Mouse (Mus musculus): ENCODE results near the gene Tmod4. TPM values are rescaled to one million over a fixed set of nuclear protein-coding genes. Genes with fewer than 3 reads are reported as not detected.
"Not testable (repeated sequence)": the region's sequence is repeated elsewhere in the genome, so short reads cannot be mapped to it uniquely, and the experiment has no call there.

Gene Tmod4
- total and polyA plus RNA-seq, 3 experiments = 3.1 to 5.4 TPM; not detected in 1

GRCm38 (mm10) chr3:95106338-95107117 lies 17.7 kb upstream of the Tmod4 start, which contains the start of gene Pip5k1a:
Gene Pip5k1a, minus strand, starts transcription at chr3:95106930.
- H3K4me1 ChIP-seq (ENCODE audit: control insufficient read depth in 1 of 2, insufficient read depth in 2 of 2, low read length in 2 of 2) = peaks cover 11 to 24% of the 10 kb centered on the region in 2 experiments
- H3K4me3 ChIP-seq (ENCODE audit: control insufficient read depth in 1 of 2, insufficient read depth in 1 of 2, low read depth in 2 of 2, low read length in 2 of 2) = peak within 1 kb of the TSS; percentile 71
- peaks cover 46% of the 10 kb centered on the region for H3K79me2 ChIP-seq (ENCODE audit: control insufficient read depth, insufficient read depth, low read length, poor library complexity)
- H3K36me3 ChIP-seq (ENCODE audit: control insufficient read depth in 1 of 2, insufficient read depth in 2 of 2, low read length in 2 of 2) = peaks cover 12 to 33% of the 10 kb centered on the region in 2 experiments
- H3K27me3 ChIP-seq (ENCODE audit: control insufficient read depth in 1 of 2, insufficient read depth in 2 of 2, low read length in 2 of 2) = no peaks in the 10 kb centered on the region
- DNase-seq (ENCODE audit: low read depth, low spot score) = peak; percentile 100
- TF ChIP-seq SMC3 (IDR thresholded peaks at IDR 0.05; ENCODE audit: low read depth, low read length) (no peak), MXI1 (IDR thresholded peaks at IDR 0.05; ENCODE audit: low read depth, low read length) (no peak), SIN3A (IDR thresholded peaks at IDR 0.05; ENCODE audit: low read length) (no peak), GATA1 (IDR thresholded peaks at IDR 0.05; ENCODE audit: low read depth, low read length) (peak; percentile 88), POLR2A (IDR thresholded peaks at IDR 0.05; ENCODE audit: control insufficient read depth in 1 of 2, insufficient read depth in 1 of 2, low read depth in 1 of 2, low read length in 2 of 2, poor library complexity in 1 of 2) (peak in 1 of 2 experiments; percentile 85; a peak in 1 of 4 replicates), NELFE (IDR thresholded peaks at IDR 0.05; ENCODE audit: low read depth, low read length) (no peak), TBP (IDR thresholded peaks at IDR 0.05; ENCODE audit: low read depth, low read length) (no peak)
- no peaks in the 10 kb centered on the region for H3K9me3 ChIP-seq (replicated peaks; ENCODE audit: insufficient read depth, low read length)
- H3K27ac ChIP-seq (ENCODE audit: control insufficient read depth, low read depth, low read length) = peak within 1 kb of the TSS; percentile 77
- peak within 1 kb of the TSS; percentile 80 for H3K9ac ChIP-seq (ENCODE audit: control insufficient read depth, low read depth, low read length, poor library complexity, severe bottlenecking)

- H3K9me3 ChIP-seq (replicated peaks; ENCODE audit: insufficient read depth, low read length); H3K27me3 ChIP-seq (ENCODE audit: control insufficient read depth in 1 of 2, insufficient read depth in 2 of 2, low read length in 2 of 2); DNase-seq (ENCODE audit: low read depth, low spot score): not testable (repeated sequence)
- Histone ChIP-seq H3K9ac (ENCODE audit: control insufficient read depth, low read depth, low read length, poor library complexity, severe bottlenecking) (peak overlapping the region; percentile 80), H3K36me3 (ENCODE audit: control insufficient read depth in 1 of 2, insufficient read depth in 2 of 2, low read length in 2 of 2) (peaks cover 6 to 31% of the 10 kb centered on the region in 2 experiments; a peak in 3 of 4 replicates), H3K4me3 (ENCODE audit: control insufficient read depth in 1 of 2, insufficient read depth in 1 of 2, low read depth in 2 of 2, low read length in 2 of 2) (peak overlapping the region; percentile 49 to 71), H3K4me1 (ENCODE audit: control insufficient read depth in 1 of 2, insufficient read depth in 2 of 2, low read length in 2 of 2) (peaks cover 13 to 25% of the 10 kb centered on the region in 2 experiments), H3K27ac (ENCODE audit: control insufficient read depth, low read depth, low read length) (peak overlapping the region; percentile 70; the same call in 1 of the 2 replicates), H3K79me2 (ENCODE audit: control insufficient read depth, insufficient read depth, low read length, poor library complexity) (peaks cover 43% of the 10 kb centered on the region)
Measured at GRCm38 (mm10) chr3:95107308-95107707, 17.0 kb upstream of the Tmod4 start.

- Histone ChIP-seq H3K4me1 (ENCODE audit: control insufficient read depth in 1 of 2, insufficient read depth in 2 of 2, low read length in 2 of 2) (peaks cover 13 to 28% of the 10 kb centered on the region in 2 experiments), H3K36me3 (ENCODE audit: control insufficient read depth in 1 of 2, insufficient read depth in 2 of 2, low read length in 2 of 2) (peaks cover 3 to 31% of the 10 kb centered on the region in 2 experiments; a peak in 3 of 4 replicates), H3K27me3 (ENCODE audit: control insufficient read depth in 1 of 2, insufficient read depth in 2 of 2, low read length in 2 of 2) (no peaks in the 10 kb centered on the region), H3K27ac (ENCODE audit: control insufficient read depth, low read depth, low read length) (no peak overlapping the region), H3K79me2 (ENCODE audit: control insufficient read depth, insufficient read depth, low read length, poor library complexity) (peaks cover 45% of the 10 kb centered on the region), H3K9me3 (replicated peaks; ENCODE audit: insufficient read depth, low read length) (no peaks in the 10 kb centered on the region), H3K4me3 (ENCODE audit: control insufficient read depth in 1 of 2, insufficient read depth in 1 of 2, low read depth in 2 of 2, low read length in 2 of 2) (no peak overlapping the region), H3K9ac (ENCODE audit: control insufficient read depth, low read depth, low read length, poor library complexity, severe bottlenecking) (no peak overlapping the region)
- no peak for TF ChIP-seq NRF1 (IDR thresholded peaks at IDR 0.05; ENCODE audit: insufficient read depth, low read depth, low read length, poor library complexity, severe bottlenecking)
- TF ChIP-seq BHLHE40 (IDR thresholded peaks at IDR 0.05; ENCODE audit: borderline replicate concordance, low read depth, low read length) = no peak
- TF ChIP-seq TCF12 (IDR thresholded peaks at IDR 0.05; ENCODE audit: low read depth, low read length) = no peak
- peak; percentile 18; the same call in 1 of the 2 replicates for TF ChIP-seq GATA1 (IDR thresholded peaks at IDR 0.05; ENCODE audit: low read depth, low read length)
- TF ChIP-seq ELF1 (IDR thresholded peaks at IDR 0.05; ENCODE audit: low read depth, low read length) = no peak
- peak in 1 of 3 experiments; percentile 55; a peak in 2 of 6 replicates for TF ChIP-seq CTCF (IDR thresholded peaks at IDR 0.05 in 2 of 3, conservative IDR thresholded peaks at IDR 0.05 in 1 of 3; ENCODE audit: control insufficient read depth in 1 of 3, insufficient read depth in 1 of 3, low read depth in 2 of 3, low read length in 3 of 3, poor library complexity in 1 of 3, severe bottlenecking in 1 of 3)
- DNase-seq (ENCODE audit: low read depth, low spot score) = peak; percentile 81
Measured at GRCm38 (mm10) chr3:95107898-95108297, 16.4 kb upstream of the Tmod4 start.

All from MEL (cell line).